Mouse (Mus musculus): ENCODE data around the gene Olfr1251. TPM values are rescaled to one million over a fixed set of nuclear protein-coding genes. Genes with fewer than 3 reads are reported as not detected.
"Not testable (repeated sequence)": the region's sequence is repeated elsewhere in the genome, so short reads cannot be mapped to it uniquely, and the experiment has no call there.

Olfr1251 gene
- total RNA-seq (2014; fragmentation: Nextera tagmentation) (not detected in 2 replicates), total RNA-seq (2017) (not detected in 2 replicates), polyA plus RNA-seq (2012) (not detected in 2 replicates)

DNA sequence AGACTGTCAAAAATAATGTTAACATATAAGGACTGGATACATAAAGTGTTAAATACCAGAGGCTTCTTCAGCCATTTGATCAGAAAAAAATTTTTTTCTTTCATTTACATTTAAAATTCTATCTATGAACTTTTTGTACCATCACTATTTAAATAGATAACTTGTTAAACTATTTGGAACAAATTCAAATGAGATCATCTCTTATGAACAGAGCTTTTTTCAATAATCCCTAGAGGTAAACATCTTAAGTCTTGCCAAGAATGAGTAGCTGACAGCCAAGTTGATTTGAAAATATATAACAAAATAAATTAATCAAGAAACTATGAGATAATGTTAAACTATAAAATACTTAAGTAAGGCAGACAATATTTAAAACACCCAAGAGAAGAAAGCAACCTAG, at the start of gene Olfr1251:
Gene Olfr1251 (minus strand): TSS at position 101 of the 400 bp plus-strand sequence.
- TF ChIP-seq GATA2 (IDR thresholded peaks at IDR 0.05; ENCODE audit: borderline replicate concordance, low read depth, low read length) (no peak), CTCF (IDR thresholded peaks at IDR 0.05; ENCODE audit: low read depth, low read length) (no peak), POLR2AphosphoS5 (IDR thresholded peaks at IDR 0.05; ENCODE audit: insufficient replicate concordance, low read depth, low read length) (no peak), GATA1 (IDR thresholded peaks at IDR 0.05; ENCODE audit: borderline replicate concordance, low read length) (no peak), TAL1 (conservative IDR thresholded peaks at IDR 0.05; ENCODE audit: low read depth, low read length) (no peak)
- no peaks in the 10 kb centered on the region for H3K4me1 ChIP-seq (ENCODE audit: insufficient read depth, low read depth, low read length)
- no peaks in the 10 kb centered on the region for H3K36me3 ChIP-seq (replicated peaks)
- no peaks in the 10 kb centered on the region for H3K27me3 ChIP-seq (ENCODE audit: insufficient read depth, low read length)
- no peak within 1 kb of the TSS for H3K4me3 ChIP-seq (ENCODE audit: low read depth, low read length)
- ATAC-seq (ENCODE audit: extremely low read depth, insufficient number of reproducible peaks, low FRiP score, poor library complexity, severe bottlenecking): no peak
- no peaks in the 10 kb centered on the region for H3K9me3 ChIP-seq (replicated peaks)
- DNase-seq (ENCODE audit: low spot score): no peak

DNA sequence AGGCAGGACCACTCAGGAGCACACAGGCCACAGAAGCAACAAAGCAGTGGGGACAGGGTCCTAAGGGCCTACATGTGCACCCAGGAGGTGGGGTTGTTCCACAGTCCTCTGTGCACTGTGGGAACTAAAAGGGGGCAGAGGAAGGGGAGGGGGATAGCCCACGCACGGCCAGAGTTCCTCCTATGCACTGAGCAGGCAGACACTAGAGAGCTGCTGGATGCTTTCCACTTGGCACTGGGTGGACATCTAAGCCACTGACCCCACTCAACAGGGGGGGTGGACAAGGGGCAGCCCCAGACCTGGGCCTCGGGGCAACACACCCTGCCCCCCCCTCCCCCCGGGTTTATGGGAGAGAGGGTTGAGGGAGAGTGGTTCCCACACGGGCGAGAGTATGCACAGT, 20.2 kb upstream of the Olfr1251 start:
- DNase-seq (ENCODE audit: low spot score) (no peak), ATAC-seq (ENCODE audit: extremely low read depth, insufficient number of reproducible peaks, low FRiP score, poor library complexity, severe bottlenecking) (no peak)
- Histone ChIP-seq H3K27me3 (ENCODE audit: insufficient read depth, low read length) (no peaks in the 10 kb centered on the region), H3K36me3 (replicated peaks) (no peaks in the 10 kb centered on the region), H3K4me3 (ENCODE audit: low read depth, low read length) (no peak overlapping the region), H3K9me3 (replicated peaks) (peaks cover 7% of the 10 kb centered on the region), H3K4me1 (ENCODE audit: insufficient read depth, low read depth, low read length) (no peaks in the 10 kb centered on the region)
- TF ChIP-seq GATA2 (IDR thresholded peaks at IDR 0.05; ENCODE audit: borderline replicate concordance, low read depth, low read length) (no peak), GATA1 (IDR thresholded peaks at IDR 0.05; ENCODE audit: borderline replicate concordance, low read length) (no peak), TAL1 (conservative IDR thresholded peaks at IDR 0.05; ENCODE audit: low read depth, low read length) (no peak), CTCF (IDR thresholded peaks at IDR 0.05; ENCODE audit: low read depth, low read length) (no peak), POLR2AphosphoS5 (IDR thresholded peaks at IDR 0.05; ENCODE audit: insufficient replicate concordance, low read depth, low read length) (no peak)

DNA sequence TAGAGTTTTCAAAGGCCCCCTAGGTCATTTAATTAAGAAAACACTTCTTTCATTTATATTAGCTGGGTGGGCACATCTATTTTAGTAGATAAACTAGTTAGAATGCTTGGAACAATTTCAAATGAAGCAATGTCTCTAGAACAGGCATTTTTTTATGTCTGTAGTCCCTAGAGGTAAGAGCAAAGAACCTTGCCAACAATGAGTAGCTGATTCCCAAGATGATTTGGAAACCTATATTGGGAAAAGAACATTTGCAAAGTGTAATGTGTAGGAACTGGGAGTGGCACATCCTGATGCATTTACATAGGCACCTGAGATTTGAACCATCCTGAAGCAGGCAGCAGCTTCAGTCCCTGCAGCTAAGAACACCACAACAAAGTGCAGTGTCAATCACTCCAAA, 10.4 kb downstream of the Olfr1251 start, which contains the start of gene Olfr1250:
Gene Olfr1250 (minus strand): TSS at position 101 of the 400 bp plus-strand sequence.
- H3K27me3 ChIP-seq (ENCODE audit: insufficient read depth, low read length): no peaks in the 10 kb centered on the region
- no peak for ATAC-seq (ENCODE audit: extremely low read depth, insufficient number of reproducible peaks, low FRiP score, poor library complexity, severe bottlenecking)
- DNase-seq (ENCODE audit: low spot score): no peak
- no peak for TF ChIP-seq POLR2AphosphoS5 (IDR thresholded peaks at IDR 0.05; ENCODE audit: insufficient replicate concordance, low read depth, low read length)
- TF ChIP-seq CTCF (IDR thresholded peaks at IDR 0.05; ENCODE audit: low read depth, low read length): no peak
- TF ChIP-seq TAL1 (conservative IDR thresholded peaks at IDR 0.05; ENCODE audit: low read depth, low read length): no peak
- TF ChIP-seq GATA2 (IDR thresholded peaks at IDR 0.05; ENCODE audit: borderline replicate concordance, low read depth, low read length): no peak
- TF ChIP-seq GATA1 (IDR thresholded peaks at IDR 0.05; ENCODE audit: borderline replicate concordance, low read length): no peak
- no peak within 1 kb of the TSS for H3K4me3 ChIP-seq (ENCODE audit: low read depth, low read length)
- H3K9me3 ChIP-seq (replicated peaks): no peaks in the 10 kb centered on the region
- no peaks in the 10 kb centered on the region for H3K36me3 ChIP-seq (replicated peaks)
- H3K4me1 ChIP-seq (ENCODE audit: insufficient read depth, low read depth, low read length): no peaks in the 10 kb centered on the region

DNA sequence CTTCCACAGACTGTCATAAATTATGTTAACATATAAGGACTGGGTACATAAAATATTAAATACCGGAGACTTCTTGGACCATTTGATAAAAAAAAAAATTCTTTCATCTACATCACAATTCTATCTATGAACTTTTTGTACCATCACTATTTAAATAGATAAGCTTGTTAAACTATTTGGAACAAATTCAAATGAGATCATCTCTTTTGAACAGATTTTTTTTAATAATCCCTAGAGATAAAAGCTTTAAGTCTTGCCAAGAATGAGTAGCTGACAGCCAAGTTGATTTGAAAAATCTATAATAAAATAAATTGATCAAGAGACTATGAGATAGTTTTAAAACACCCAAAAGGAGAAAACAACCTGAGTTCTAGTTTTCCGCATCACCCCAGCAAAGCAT, 36.9 kb downstream of the Olfr1251 start, which contains the start of gene Olfr1249:
Gene Olfr1249 (minus strand): TSS at position 101 of the 400 bp plus-strand sequence.
- DNase-seq (ENCODE audit: low spot score) (no peak), ATAC-seq (ENCODE audit: extremely low read depth, insufficient number of reproducible peaks, low FRiP score, poor library complexity, severe bottlenecking) (no peak)
- no peaks in the 10 kb centered on the region for H3K4me1 ChIP-seq (ENCODE audit: insufficient read depth, low read depth, low read length)
- H3K36me3 ChIP-seq (replicated peaks): no peaks in the 10 kb centered on the region
- H3K27me3 ChIP-seq (ENCODE audit: insufficient read depth, low read length): no peaks in the 10 kb centered on the region
- no peak for TF ChIP-seq CTCF (IDR thresholded peaks at IDR 0.05; ENCODE audit: low read depth, low read length)
- no peak for TF ChIP-seq TAL1 (conservative IDR thresholded peaks at IDR 0.05; ENCODE audit: low read depth, low read length)
- TF ChIP-seq GATA1 (IDR thresholded peaks at IDR 0.05; ENCODE audit: borderline replicate concordance, low read length): no peak
- TF ChIP-seq GATA2 (IDR thresholded peaks at IDR 0.05; ENCODE audit: borderline replicate concordance, low read depth, low read length): no peak
- no peak for TF ChIP-seq POLR2AphosphoS5 (IDR thresholded peaks at IDR 0.05; ENCODE audit: insufficient replicate concordance, low read depth, low read length)
- H3K4me3 ChIP-seq (ENCODE audit: low read depth, low read length): no peak within 1 kb of the TSS
- H3K9me3 ChIP-seq (replicated peaks): 0 out of 2 replicates have a peak, but pooled peaks cover 3% of the 10 kb centered on the region

DNA sequence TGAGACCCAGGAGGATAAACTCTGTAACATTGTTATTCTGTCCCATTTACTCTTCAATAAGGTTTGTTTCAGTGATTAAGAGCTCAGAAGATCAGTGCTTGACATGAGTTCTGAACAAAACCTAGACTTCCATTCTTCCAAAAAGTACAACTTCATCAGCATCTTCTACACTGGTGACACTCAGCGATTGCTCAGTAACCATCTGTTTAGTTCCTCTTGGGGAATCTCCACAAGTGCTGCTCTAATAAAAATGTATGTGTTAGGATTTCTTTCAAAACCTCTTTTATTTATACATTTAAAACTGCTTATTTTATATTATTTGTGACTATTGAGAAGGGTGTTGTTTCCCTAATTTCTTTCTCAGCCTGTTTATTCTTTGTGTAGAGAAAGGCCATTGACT, 53.6 kb downstream of the Olfr1251 start, which contains the start of gene Olfr1248:
Gene Olfr1248 (minus strand): TSS at position 101 of the 400 bp plus-strand sequence.
- not testable (repeated sequence) for H3K9me3 ChIP-seq (replicated peaks); DNase-seq (ENCODE audit: low spot score); ATAC-seq (ENCODE audit: extremely low read depth, insufficient number of reproducible peaks, low FRiP score, poor library complexity, severe bottlenecking); H3K4me1 ChIP-seq (ENCODE audit: insufficient read depth, low read depth, low read length); H3K27me3 ChIP-seq (ENCODE audit: insufficient read depth, low read length); H3K4me3 ChIP-seq (ENCODE audit: low read depth, low read length); H3K36me3 ChIP-seq (replicated peaks)

Other genes with a start within 250 kb of the Olfr1251 start
- gene Olfr1240, start 228.9 kb downstream of the Olfr1251 start, total RNA-seq (2014; fragmentation: Nextera tagmentation): not detected in 2 replicates
- 0.05 and 0.23 TPM in 2 replicates for gene Olfr1240, start 228.9 kb downstream of the Olfr1251 start, total RNA-seq (2017)
- not detected in 2 replicates for gene Olfr1240, start 228.9 kb downstream of the Olfr1251 start, polyA plus RNA-seq (2012)
- not detected in 2 replicates for gene Olfr1241, start 184.8 kb downstream of the Olfr1251 start, total RNA-seq (2014; fragmentation: Nextera tagmentation)
- 0.06 TPM in 1 of 2 replicates, not detected in the other for gene Olfr1241, start 184.8 kb downstream of the Olfr1251 start, total RNA-seq (2017)
- gene Olfr1241, start 184.8 kb downstream of the Olfr1251 start, polyA plus RNA-seq (2012): not detected in 2 replicates
- not detected in 2 replicates for gene Olfr1242, start 173.6 kb downstream of the Olfr1251 start, total RNA-seq (2014; fragmentation: Nextera tagmentation)
- not detected in 2 replicates for gene Olfr1242, start 173.6 kb downstream of the Olfr1251 start, total RNA-seq (2017)
- gene Olfr1242, start 173.6 kb downstream of the Olfr1251 start, polyA plus RNA-seq (2012): not detected in 2 replicates
- not detected in 2 replicates for gene Olfr1243, start 140.4 kb downstream of the Olfr1251 start, total RNA-seq (2014; fragmentation: Nextera tagmentation)
- 0.23 and 0.38 TPM in 2 replicates for gene Olfr1243, start 140.4 kb downstream of the Olfr1251 start, total RNA-seq (2017)
- gene Olfr1243, start 140.4 kb downstream of the Olfr1251 start, polyA plus RNA-seq (2012): not detected in 2 replicates
- gene Olfr1245, start 93.5 kb downstream of the Olfr1251 start, total RNA-seq (2014; fragmentation: Nextera tagmentation): not detected in 2 replicates
- 0.46 TPM in 1 of 2 replicates, not detected in the other for gene Olfr1245, start 93.5 kb downstream of the Olfr1251 start, total RNA-seq (2017)
- gene Olfr1245, start 93.5 kb downstream of the Olfr1251 start, polyA plus RNA-seq (2012): not detected in 2 replicates
- not detected in 2 replicates for gene Olfr1246, start 78.8 kb downstream of the Olfr1251 start, total RNA-seq (2014; fragmentation: Nextera tagmentation)
- gene Olfr1246, start 78.8 kb downstream of the Olfr1251 start, total RNA-seq (2017): under 0.01 and 0.05 TPM in 2 replicates
- not detected in 2 replicates for gene Olfr1246, start 78.8 kb downstream of the Olfr1251 start, polyA plus RNA-seq (2012)
- not detected in 2 replicates for gene Olfr1247, start 57.8 kb downstream of the Olfr1251 start, total RNA-seq (2014; fragmentation: Nextera tagmentation)
- gene Olfr1247, start 57.8 kb downstream of the Olfr1251 start, total RNA-seq (2017): 0.06 and 0.22 TPM in 2 replicates
- gene Olfr1247, start 57.8 kb downstream of the Olfr1251 start, polyA plus RNA-seq (2012): not detected in 2 replicates
- gene Olfr1248, start 53.7 kb downstream of the Olfr1251 start, total RNA-seq (2014; fragmentation: Nextera tagmentation): not detected in 2 replicates
- gene Olfr1248, start 53.7 kb downstream of the Olfr1251 start, total RNA-seq (2017): 0.17 TPM in 1 of 2 replicates, not detected in the other
- gene Olfr1248, start 53.7 kb downstream of the Olfr1251 start, polyA plus RNA-seq (2012): not detected in 2 replicates
- gene Olfr1249, start 37.0 kb downstream of the Olfr1251 start, total RNA-seq (2014; fragmentation: Nextera tagmentation): not detected in 2 replicates
- gene Olfr1249, start 37.0 kb downstream of the Olfr1251 start, total RNA-seq (2017): not detected in 2 replicates
- gene Olfr1249, start 37.0 kb downstream of the Olfr1251 start, polyA plus RNA-seq (2012): not detected in 2 replicates
- gene Olfr1250, start 10.5 kb downstream of the Olfr1251 start, total RNA-seq (2014; fragmentation: Nextera tagmentation): not detected in 2 replicates
- 0.12 and 0.27 TPM in 2 replicates for gene Olfr1250, start 10.5 kb downstream of the Olfr1251 start, total RNA-seq (2017)
- gene Olfr1250, start 10.5 kb downstream of the Olfr1251 start, polyA plus RNA-seq (2012): not detected in 2 replicates
- not detected in 2 replicates for gene Olfr1252, start 53.1 kb upstream of the Olfr1251 start, total RNA-seq (2014; fragmentation: Nextera tagmentation)
- gene Olfr1252, start 53.1 kb upstream of the Olfr1251 start, total RNA-seq (2017): 0.06 and 0.11 TPM in 2 replicates
- gene Olfr1252, start 53.1 kb upstream of the Olfr1251 start, polyA plus RNA-seq (2012): not detected in 2 replicates
- gene Olfr1253, start 85.2 kb upstream of the Olfr1251 start, total RNA-seq (2014; fragmentation: Nextera tagmentation): not detected in 2 replicates
- 0.06 and 0.16 TPM in 2 replicates for gene Olfr1253, start 85.2 kb upstream of the Olfr1251 start, total RNA-seq (2017)
- not detected in 2 replicates for gene Olfr1253, start 85.2 kb upstream of the Olfr1251 start, polyA plus RNA-seq (2012)
- gene Olfr1254, start 121.7 kb upstream of the Olfr1251 start, total RNA-seq (2014; fragmentation: Nextera tagmentation): not detected in 2 replicates
- gene Olfr1254, start 121.7 kb upstream of the Olfr1251 start, total RNA-seq (2017): 0.22 TPM in 1 of 2 replicates, not detected in the other
- gene Olfr1254, start 121.7 kb upstream of the Olfr1251 start, polyA plus RNA-seq (2012): not detected in 2 replicates
- gene Olfr1255, start 140.1 kb upstream of the Olfr1251 start, total RNA-seq (2014; fragmentation: Nextera tagmentation): not detected in 2 replicates
- not detected in 2 replicates for gene Olfr1255, start 140.1 kb upstream of the Olfr1251 start, total RNA-seq (2017)
- not detected in 2 replicates for gene Olfr1255, start 140.1 kb upstream of the Olfr1251 start, polyA plus RNA-seq (2012)
- gene Olfr1256, start 169.6 kb upstream of the Olfr1251 start, total RNA-seq (2014; fragmentation: Nextera tagmentation): not detected in 2 replicates
- gene Olfr1256, start 169.6 kb upstream of the Olfr1251 start, total RNA-seq (2017): 0.06 and 0.11 TPM in 2 replicates
- gene Olfr1256, start 169.6 kb upstream of the Olfr1251 start, polyA plus RNA-seq (2012): not detected in 2 replicates
- not detected in 2 replicates for gene Olfr48, start 176.3 kb upstream of the Olfr1251 start, total RNA-seq (2014; fragmentation: Nextera tagmentation)
- gene Olfr48, start 176.3 kb upstream of the Olfr1251 start, total RNA-seq (2017): not detected in 2 replicates
- not detected in 2 replicates for gene Olfr48, start 176.3 kb upstream of the Olfr1251 start, polyA plus RNA-seq (2012)
- not detected in 2 replicates for gene Olfr1257, start 206.5 kb upstream of the Olfr1251 start, total RNA-seq (2014; fragmentation: Nextera tagmentation)
- 0.16 TPM in 1 of 2 replicates, not detected in the other for gene Olfr1257, start 206.5 kb upstream of the Olfr1251 start, total RNA-seq (2017)
- gene Olfr1257, start 206.5 kb upstream of the Olfr1251 start, polyA plus RNA-seq (2012): not detected in 2 replicates